Mouse (Mus musculus) liver, postnatal 0 days (tissue): ENCODE data around the gene Sf3b3.

Source experiments
- CTCF ChIP-seq: sonication (generic); IDR thresholded peaks from 2 replicates; pipeline ENCODE4 v1.5.1; 2016; ENCODE audit warnings: antibody characterized with exemption, low read depth
- EP300 ChIP-seq: IDR thresholded peaks from 2 replicates; pipeline ENCODE4 v1.6.1; 2016; ENCODE audit warnings: antibody characterized with exemption, low read depth, mild to moderate bottlenecking

GRCm38 (mm10) chr8:110887551-110887950, 41.0 kb upstream of the Sf3b3 start:
- TF ChIP-seq EP300, result no peak
- TF ChIP-seq CTCF, result no peak
